Mouse (Mus musculus) embryonic facial prominence, embryonic 11.5 days (tissue): ENCODE results near the gene Nxph1. TPM values are rescaled to one million over a fixed set of nuclear protein-coding genes. Genes with fewer than 3 reads are reported as not detected.

Source experiments
- ATAC-seq: fragments of 200-750 bp; cut with Nextera tagmentation; replicated peaks from 2 replicates; pipeline ENCODE4 v1.8.0; 2017; ENCODE audit warnings: low read depth; ENCODE audit not compliant: insufficient number of reproducible peaks, low FRiP score, low TSS enrichment
- DNase-seq: peaks from one replicate; pipeline ENCODE4 v3.0.0-alpha.2; 2015; ENCODE audit warnings: low spot score
- H3K27ac ChIP-seq: fragments of 300-500 bp; sonication (generic); replicated peaks from 2 replicates; pipeline ENCODE4 v1.5.1; 2014; ENCODE audit warnings: mild to moderate bottlenecking, low read depth, low read length, control low read depth
- H3K27me3 ChIP-seq: fragments of 300-500 bp; sonication (generic); 2 replicates; pipeline ENCODE4 v1.6.1; 2014; ENCODE audit warnings: mild to moderate bottlenecking, low read length, moderate library complexity, mixed read lengths; ENCODE audit not compliant: control insufficient read depth, insufficient read depth
- H3K36me3 ChIP-seq: fragments of 300-500 bp; sonication (generic); replicated peaks from 2 replicates; pipeline ENCODE4 v1.6.1; 2014; ENCODE audit warnings: low read depth, mild to moderate bottlenecking, low read length, moderate library complexity, mixed read lengths; ENCODE audit not compliant: control insufficient read depth, insufficient read depth
- H3K4me1 ChIP-seq: fragments of 300-500 bp; sonication (generic); 2 replicates; pipeline ENCODE4 v1.6.1; 2014; ENCODE audit warnings: low read length, mixed read lengths; ENCODE audit not compliant: control insufficient read depth, insufficient read depth
- H3K4me2 ChIP-seq: fragments of 300-500 bp; sonication (generic); 2 replicates; pipeline ENCODE4 v1.6.1; 2014; ENCODE audit warnings: low read depth, mild to moderate bottlenecking, control low read depth, low read length, moderate library complexity
- H3K4me3 ChIP-seq: fragments of 300-500 bp; sonication (generic); 2 replicates; pipeline ENCODE4 v1.5.1; 2014; ENCODE audit warnings: low read depth, low read length, control low read depth
- H3K9ac ChIP-seq: fragments of 300-500 bp; sonication (generic); replicated peaks from 2 replicates; pipeline ENCODE4 v1.6.1; 2014; ENCODE audit warnings: mild to moderate bottlenecking, control low read depth, low read length
- H3K9me3 ChIP-seq: fragments of 300-500 bp; sonication (generic); replicated peaks from 2 replicates; pipeline ENCODE4 v1.6.1; 2016; ENCODE audit warnings: mild to moderate bottlenecking, low read length, inconsistent platforms, mixed read lengths; ENCODE audit not compliant: control insufficient read depth
- WGBS: fragments of 180-500 bp; shearing (Covaris S2); extraction: QIAGEN DNeasy Blood & Tissue Kit; methylation state at CpG from one replicate; pipeline ENCODE4 v1.1.7; 2014; 5-methylcytosine and 5-hydroxymethylcytosine counted together
- polyA plus RNA-seq: library from polyadenylated mRNA; unstranded; fragments of >200 nt; fragmentation: Nextera tagmentation; extraction: Ambion mirVana; gene quantifications from 2 replicates; pipeline ENCODE4 v1.2.1, GENCODE M21; 2014

The Nxph1 gene
- polyA plus RNA-seq, 1 experiment from 2014 or later = 0.79 TPM

DNA sequence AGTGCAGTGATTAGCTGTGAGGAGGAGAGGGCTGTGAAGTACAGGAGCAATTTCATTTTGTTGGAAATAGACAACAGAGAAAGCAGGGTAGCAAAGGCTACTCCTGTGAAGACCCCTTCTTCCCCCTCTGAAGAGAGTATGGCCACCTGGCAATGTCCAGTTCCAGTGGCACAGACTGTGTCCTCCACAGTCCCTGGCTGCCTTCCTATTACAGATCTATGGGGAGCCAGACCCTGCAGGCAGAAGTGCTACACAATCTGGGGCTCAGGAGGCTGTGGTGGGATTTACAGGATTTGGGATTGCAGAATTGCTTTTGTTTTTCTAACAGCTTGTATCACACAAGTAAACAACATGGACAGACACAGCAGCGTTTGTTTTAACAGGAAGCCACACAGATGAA, 94.2 kb downstream of the Nxph1 start:
- Histone ChIP-seq H3K4me2 (no peak overlapping the region), H3K36me3 (no peaks in the 10 kb centered on the region), H3K4me3 (no peak overlapping the region), H3K27me3 (no peaks in the 10 kb centered on the region), H3K9ac (no peak overlapping the region), H3K27ac (no peak overlapping the region), H3K9me3 (no peaks in the 10 kb centered on the region), H3K4me1 (no peaks in the 10 kb centered on the region)
- no peak for DNase-seq
- ATAC-seq = no peak
- 36% methylated on average over 1 of the region's 1 CpGs for WGBS

GRCm38 (mm10) chr6:9046815-9047214, 98.6 kb downstream of the Nxph1 start:
- Histone ChIP-seq H3K4me3 (no peak overlapping the region), H3K4me2 (no peak overlapping the region), H3K9ac (no peak overlapping the region), H3K36me3 (no peaks in the 10 kb centered on the region), H3K4me1 (no peaks in the 10 kb centered on the region), H3K9me3 (no peaks in the 10 kb centered on the region), H3K27me3 (no peaks in the 10 kb centered on the region), H3K27ac (no peak overlapping the region)
- 35% methylated on average over 2 of the region's 2 CpGs for WGBS
- no peak for DNase-seq
- ATAC-seq = no peak

DNA sequence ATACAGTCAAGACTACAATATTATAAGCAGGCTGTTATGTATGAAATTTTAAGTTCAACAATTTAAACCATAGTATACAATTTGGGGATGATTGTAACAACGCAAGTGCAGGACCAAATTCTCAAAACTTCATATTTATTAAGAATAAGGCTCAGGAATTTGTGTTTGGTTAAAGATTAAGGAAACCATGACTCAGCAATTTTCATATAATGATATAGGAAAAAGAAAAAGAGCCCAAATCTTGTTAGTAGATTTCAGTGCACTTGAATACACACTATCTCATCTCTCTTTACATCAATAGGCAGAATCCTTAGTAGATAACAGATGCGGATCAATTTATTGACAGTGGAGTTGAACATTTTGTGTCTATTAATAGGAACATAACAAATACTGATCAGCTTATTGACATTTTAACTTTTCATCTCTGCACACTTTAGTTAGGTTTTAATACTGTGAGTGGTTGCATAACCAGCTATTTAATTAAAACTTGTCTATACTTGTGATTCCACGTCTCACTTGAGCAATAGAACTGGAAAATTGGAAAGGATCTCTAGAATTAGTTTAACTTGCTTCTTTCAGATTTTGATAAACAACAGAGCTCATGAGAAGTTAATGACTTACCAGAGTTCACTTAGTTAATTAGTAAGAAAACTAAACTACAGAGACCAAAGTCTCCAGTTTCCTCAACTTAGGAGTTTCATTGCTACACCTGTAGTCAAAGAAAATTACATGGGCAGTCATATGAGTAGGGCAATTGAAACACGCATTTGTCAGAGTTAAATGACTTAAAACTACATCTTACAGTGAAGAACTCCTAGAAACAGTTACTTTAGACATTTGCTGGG, 113.3 kb downstream of the Nxph1 start:
- Histone ChIP-seq H3K9me3 (no peaks in the 10 kb centered on the region), H3K4me2 (no peak overlapping the region), H3K4me1 (no peaks in the 10 kb centered on the region), H3K4me3 (no peak overlapping the region), H3K36me3 (no peaks in the 10 kb centered on the region), H3K9ac (no peak overlapping the region), H3K27ac (no peak overlapping the region), H3K27me3 (no peaks in the 10 kb centered on the region)
- 86% methylated on average over 4 of the region's 4 CpGs for WGBS
- DNase-seq (no peak), ATAC-seq (no peak)

- H3K27ac ChIP-seq = no peak overlapping the region
- WGBS = 62% methylated on average over 3 of the region's 3 CpGs
- DNase-seq (no peak), ATAC-seq (no peak)
- H3K4me3 ChIP-seq = no peak overlapping the region
- H3K27me3 ChIP-seq = no peaks in the 10 kb centered on the region
- H3K36me3 ChIP-seq = no peaks in the 10 kb centered on the region
- no peak overlapping the region for H3K9ac ChIP-seq
- H3K4me2 ChIP-seq = no peak overlapping the region
- no peaks in the 10 kb centered on the region for H3K9me3 ChIP-seq
- H3K4me1 ChIP-seq = peaks cover 2% of the 10 kb centered on the region; the same call in 1 of the 2 replicates
Measured at GRCm38 (mm10) chr6:9066435-9066834, 118.2 kb downstream of the Nxph1 start.

DNA sequence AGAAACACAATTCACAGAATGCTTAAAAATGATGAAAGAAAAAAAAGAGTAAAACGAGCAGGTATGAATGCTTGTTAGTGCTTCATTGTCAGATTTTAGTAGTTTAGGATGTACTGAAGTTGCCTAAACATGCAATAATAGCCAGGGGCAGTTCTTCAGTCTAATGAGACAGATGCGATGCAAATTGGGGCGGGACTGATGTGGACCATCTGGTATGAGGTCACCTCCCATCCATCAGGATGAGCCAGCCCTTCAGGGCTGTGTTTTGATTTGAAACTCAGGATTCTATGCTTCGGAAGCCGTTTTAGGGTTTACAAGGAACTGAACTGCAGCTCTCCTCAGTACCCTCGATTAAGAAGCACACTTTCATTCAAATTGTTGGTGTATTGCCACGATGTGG, 121.7 kb downstream of the Nxph1 start:
- H3K27ac ChIP-seq = no peak overlapping the region
- 40% methylated on average over 7 of the region's 7 CpGs for WGBS
- peaks cover 2% of the 10 kb centered on the region; the same call in 1 of the 2 replicates for H3K4me1 ChIP-seq
- ATAC-seq (no peak), DNase-seq (peak; percentile 51)
- no peak overlapping the region for H3K4me2 ChIP-seq
- H3K4me3 ChIP-seq = no peak overlapping the region
- no peaks in the 10 kb centered on the region for H3K36me3 ChIP-seq
- H3K9ac ChIP-seq = no peak overlapping the region
- H3K27me3 ChIP-seq = no peaks in the 10 kb centered on the region
- H3K9me3 ChIP-seq = no peaks in the 10 kb centered on the region

DNA sequence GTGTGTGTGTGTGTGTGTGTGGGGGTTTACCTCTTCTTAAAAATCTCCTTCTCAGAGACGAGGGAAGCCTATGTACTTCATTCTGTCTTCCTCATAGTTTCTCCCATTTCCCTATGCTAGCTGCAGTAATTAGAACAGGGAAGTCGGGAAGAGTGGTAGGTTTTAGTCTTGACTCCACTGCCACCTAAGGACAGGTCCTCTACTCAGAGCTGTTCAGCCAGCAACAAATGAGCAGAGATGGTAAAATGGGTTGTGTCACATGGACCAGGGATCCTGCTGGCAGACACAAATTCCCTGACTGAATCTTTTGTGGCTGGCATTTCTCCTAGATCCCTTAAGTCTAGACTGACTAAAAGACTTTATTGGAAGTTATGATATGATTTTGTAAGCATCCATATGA, 128.2 kb downstream of the Nxph1 start:
- Histone ChIP-seq H3K4me3 (no peak overlapping the region), H3K27ac (no peak overlapping the region), H3K27me3 (no peaks in the 10 kb centered on the region), H3K9ac (no peak overlapping the region), H3K4me1 (no peaks in the 10 kb centered on the region), H3K36me3 (no peaks in the 10 kb centered on the region), H3K4me2 (no peak overlapping the region), H3K9me3 (no peaks in the 10 kb centered on the region)
- ATAC-seq (no peak), DNase-seq (no peak)
- 70% methylated on average over 2 of the region's 2 CpGs for WGBS

DNA sequence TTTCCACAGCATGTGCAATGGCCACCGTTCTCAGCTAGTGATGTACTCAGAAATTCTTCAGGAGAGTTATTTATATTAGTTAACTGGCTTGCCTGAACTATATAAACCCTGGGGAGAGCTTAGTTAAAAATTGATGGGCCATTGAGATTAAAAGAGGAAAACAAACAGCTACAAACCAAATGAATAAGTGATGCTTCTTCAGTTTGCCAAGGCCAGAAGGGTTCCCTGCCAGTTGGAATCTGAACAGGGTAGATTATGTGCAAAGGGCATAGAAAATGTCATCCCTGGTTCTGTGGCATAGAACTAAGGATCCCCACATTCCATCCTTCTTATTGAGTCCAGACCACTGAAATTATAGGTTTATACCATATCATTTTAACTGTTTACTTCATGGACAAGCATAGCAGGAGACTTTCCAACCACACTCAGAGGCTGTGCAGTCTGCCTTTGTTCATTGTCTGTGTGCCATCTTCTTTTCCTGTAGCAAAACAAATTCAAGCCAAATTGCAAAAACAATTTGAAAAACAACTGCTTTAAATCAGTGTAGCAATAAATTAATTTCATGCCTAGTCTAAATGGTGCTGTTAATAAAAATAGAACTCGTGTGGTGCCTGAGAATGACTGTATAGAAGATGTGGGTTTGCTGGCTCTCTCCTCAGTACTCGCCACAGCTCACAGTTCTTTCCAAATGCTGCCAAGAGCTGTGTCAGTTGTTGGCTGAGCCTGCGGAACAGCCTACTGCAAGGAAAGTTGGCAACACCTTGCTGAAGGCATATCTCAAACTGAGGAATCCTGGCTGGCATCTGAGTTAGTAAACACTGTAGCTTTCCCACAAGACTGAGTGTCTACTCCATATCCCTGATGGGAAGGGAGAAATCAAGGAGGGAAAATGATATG, 129.8 kb downstream of the Nxph1 start:
- no peak overlapping the region for H3K4me3 ChIP-seq
- H3K9me3 ChIP-seq = no peaks in the 10 kb centered on the region
- DNase-seq (no peak), ATAC-seq (no peak)
- WGBS = 73% methylated on average over 4 of the region's 4 CpGs
- H3K4me2 ChIP-seq = no peak overlapping the region
- H3K36me3 ChIP-seq = no peaks in the 10 kb centered on the region
- no peaks in the 10 kb centered on the region for H3K4me1 ChIP-seq
- H3K27ac ChIP-seq = no peak overlapping the region
- no peaks in the 10 kb centered on the region for H3K27me3 ChIP-seq
- no peak overlapping the region for H3K9ac ChIP-seq

GRCm38 (mm10) chr6:9083851-9084250, 135.6 kb downstream of the Nxph1 start:
- no peaks in the 10 kb centered on the region for H3K4me1 ChIP-seq
- DNase-seq (no peak), ATAC-seq (no peak)
- H3K9ac ChIP-seq = no peak overlapping the region
- H3K9me3 ChIP-seq = no peaks in the 10 kb centered on the region
- H3K4me3 ChIP-seq = no peak overlapping the region
- 67% methylated on average over 3 of the region's 3 CpGs for WGBS
- H3K27me3 ChIP-seq = no peaks in the 10 kb centered on the region
- H3K36me3 ChIP-seq = no peaks in the 10 kb centered on the region
- H3K4me2 ChIP-seq = no peak overlapping the region
- no peak overlapping the region for H3K27ac ChIP-seq
